Mouse (Mus musculus) T-helper 1 cell (primary cell): ENCODE data around the gene Tgm2.

Experiments
- in situ Hi-C: fragments of 300-600 bp; cut with MboI, MseI; formaldehyde crosslinking; loops from one replicate; pipeline ENCODE4 v1.15.1; 2025; ENCODE audit warnings: high pct_unique_total_duplicates

The Tgm2 gene

GRCm38 (mm10) chr2:158116653-158117052 lies 29.6 kb downstream of the Tgm2 start:
- in situ Hi-C loops = no loop called here

- in situ Hi-C loops = no loop called here
Measured at GRCm38 (mm10) chr2:158115838-158116453, 30.3 kb downstream of the Tgm2 start.

GRCm38 (mm10) chr2:158114931-158115330 lies 31.3 kb downstream of the Tgm2 start:
- in situ Hi-C loops = no loop called here

GRCm38 (mm10) chr2:158113591-158114257 lies 32.5 kb downstream of the Tgm2 start:
- in situ Hi-C loops = no loop called here

- in situ Hi-C loops = no loop called here
Measured at GRCm38 (mm10) chr2:158109516-158109915, 36.7 kb downstream of the Tgm2 start.

GRCm38 (mm10) chr2:158106947-158107587 lies 39.2 kb downstream of the Tgm2 start:
- in situ Hi-C loops = no loop called here

- in situ Hi-C loops = no loop called here
Measured at GRCm38 (mm10) chr2:158105605-158106004, 40.6 kb downstream of the Tgm2 start.

- in situ Hi-C loops = no loop called here
Measured at GRCm38 (mm10) chr2:158104966-158105365, 41.3 kb downstream of the Tgm2 start.

GRCm38 (mm10) chr2:158101768-158102167 lies 44.5 kb downstream of the Tgm2 start:
- in situ Hi-C loops = no loop called here

- in situ Hi-C loops = no loop called here
Measured at GRCm38 (mm10) chr2:158099537-158099936, 46.7 kb downstream of the Tgm2 start.

GRCm38 (mm10) chr2:158098730-158099129 lies 47.5 kb downstream of the Tgm2 start:
- in situ Hi-C loops = no loop called here

GRCm38 (mm10) chr2:158097071-158097470 lies 49.2 kb downstream of the Tgm2 start:
- in situ Hi-C loops = no loop called here

GRCm38 (mm10) chr2:158094846-158095245 lies 51.4 kb downstream of the Tgm2 start:
- in situ Hi-C loops = no loop called here

GRCm38 (mm10) chr2:158094300-158094699 lies 51.9 kb downstream of the Tgm2 start:
- in situ Hi-C loops = no loop called here

GRCm38 (mm10) chr2:158093345-158093744 lies 52.9 kb downstream of the Tgm2 start:
- in situ Hi-C loops = no loop called here

GRCm38 (mm10) chr2:158090096-158090495 lies 56.1 kb downstream of the Tgm2 start:
- in situ Hi-C loops = no loop called here

GRCm38 (mm10) chr2:158084486-158084885 lies 61.8 kb downstream of the Tgm2 start:
- in situ Hi-C loops = no loop called here

- in situ Hi-C loops = no loop called here
Measured at GRCm38 (mm10) chr2:158080622-158081241, 65.5 kb downstream of the Tgm2 start.

GRCm38 (mm10) chr2:158079843-158080395 lies 66.3 kb downstream of the Tgm2 start:
- in situ Hi-C loops = no loop called here

GRCm38 (mm10) chr2:158078971-158079370 lies 67.3 kb downstream of the Tgm2 start:
- in situ Hi-C loops = no loop called here

GRCm38 (mm10) chr2:158077981-158078380 lies 68.3 kb downstream of the Tgm2 start:
- in situ Hi-C loops = no loop called here

GRCm38 (mm10) chr2:158076690-158077089 lies 69.5 kb downstream of the Tgm2 start:
- in situ Hi-C loops = no loop called here
